Mouse (Mus musculus) megakaryocyte, embryonic 14.5 days (primary cell): ENCODE results near the gene Zfx. TPM values are rescaled to one million over a fixed set of nuclear protein-coding genes. Genes with fewer than 3 reads are reported as not detected.

Source experiments
- H3K27me3 ChIP-seq: replicated peaks from 2 replicates; pipeline ENCODE3; 2012; ENCODE audit warnings: inconsistent platforms
- H3K36me3 ChIP-seq: replicated peaks from 2 replicates; pipeline ENCODE3; 2012; ENCODE audit warnings: low read length, inconsistent platforms, mixed read lengths
- H3K4me1 ChIP-seq: 2 replicates; pipeline ENCODE4 v1.6.1; 2012; ENCODE audit warnings: inconsistent platforms
- H3K4me3 ChIP-seq: replicated peaks from 2 replicates; pipeline ENCODE3; 2012; ENCODE audit warnings: moderate library complexity, mild to moderate bottlenecking, inconsistent platforms
- H3K9me3 ChIP-seq: 2 replicates; pipeline ENCODE4 v1.6.1; 2012; ENCODE audit warnings: inconsistent platforms
- FLI1 ChIP-seq: IDR thresholded peaks from 2 replicates; pipeline ENCODE4 v1.6.1; 2012; ENCODE audit warnings: low read length, inconsistent platforms, mixed read lengths
- GATA1 ChIP-seq: IDR thresholded peaks from 3 replicates; pipeline ENCODE4 v1.6.1; 2012; ENCODE audit warnings: mixed read lengths, low read length, inconsistent platforms, borderline replicate concordance
- polyA plus RNA-seq: library from polyadenylated mRNA; stranded (reverse); fragments of >175 nt; gene quantifications from 2 replicates; pipeline ENCODE4 v1.2.3, GENCODE M21; 2012; ENCODE audit warnings: low replicate concordance; ENCODE audit not compliant: insufficient read depth

Gene Zfx
- polyA plus RNA-seq, 1 experiment: 0.36 TPM

DNA sequence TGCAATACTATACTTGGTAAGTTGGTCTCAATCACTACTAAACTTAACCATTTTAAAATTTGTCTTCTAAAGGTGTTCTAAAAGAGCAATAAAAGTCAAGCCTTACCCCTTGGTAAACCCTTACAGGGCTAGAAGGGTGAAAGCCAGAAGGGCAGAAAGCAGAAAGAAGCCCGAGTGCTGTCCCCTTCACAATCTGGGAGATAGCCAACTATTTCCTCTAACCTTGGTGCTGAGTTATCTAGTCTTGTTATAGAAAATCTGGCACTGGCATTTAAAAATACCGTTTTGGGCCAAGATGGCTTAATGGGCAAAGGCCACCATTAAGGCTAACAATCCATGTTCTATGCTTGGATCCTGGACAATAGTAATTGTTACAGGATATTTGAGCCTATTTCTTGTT lies 32.5 kb downstream of the Zfx start:
- H3K4me1 ChIP-seq: no peaks in the 10 kb centered on the region
- no peaks in the 10 kb centered on the region for H3K9me3 ChIP-seq
- H3K27me3 ChIP-seq: peaks cover 3% of the 10 kb centered on the region
- TF ChIP-seq FLI1: no peak
- TF ChIP-seq GATA1: no peak
- H3K36me3 ChIP-seq: peaks cover 25% of the 10 kb centered on the region
- no peak overlapping the region for H3K4me3 ChIP-seq

DNA sequence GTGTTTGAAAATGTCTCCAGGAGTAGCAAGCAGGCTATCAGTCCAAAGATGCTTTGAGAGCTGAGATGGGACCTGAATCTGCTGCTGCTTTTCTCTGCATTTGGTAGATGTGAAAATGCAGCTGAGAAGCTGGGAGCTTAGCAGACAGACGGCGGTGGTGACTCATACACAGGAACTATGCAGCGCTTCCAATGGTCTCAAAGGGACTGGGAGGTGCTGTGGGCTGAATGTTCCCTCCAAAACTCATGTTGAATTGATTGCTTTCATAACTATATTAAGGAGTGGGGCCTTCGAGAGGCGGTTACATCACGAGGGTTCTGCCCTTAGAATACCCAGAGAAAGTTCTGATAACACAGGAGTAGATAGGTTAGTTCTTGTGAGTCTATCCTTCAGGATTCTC lies 62.3 kb downstream of the Zfx start:
- H3K9me3 ChIP-seq: peaks cover 3% of the 10 kb centered on the region; the same call in 1 of the 2 replicates
- peaks cover 13% of the 10 kb centered on the region for H3K4me1 ChIP-seq
- H3K4me3 ChIP-seq: peak overlapping the region; percentile 70
- TF ChIP-seq GATA1 (no peak), FLI1 (no peak)
- peaks cover 21% of the 10 kb centered on the region for H3K27me3 ChIP-seq
- H3K36me3 ChIP-seq: no peaks in the 10 kb centered on the region

DNA sequence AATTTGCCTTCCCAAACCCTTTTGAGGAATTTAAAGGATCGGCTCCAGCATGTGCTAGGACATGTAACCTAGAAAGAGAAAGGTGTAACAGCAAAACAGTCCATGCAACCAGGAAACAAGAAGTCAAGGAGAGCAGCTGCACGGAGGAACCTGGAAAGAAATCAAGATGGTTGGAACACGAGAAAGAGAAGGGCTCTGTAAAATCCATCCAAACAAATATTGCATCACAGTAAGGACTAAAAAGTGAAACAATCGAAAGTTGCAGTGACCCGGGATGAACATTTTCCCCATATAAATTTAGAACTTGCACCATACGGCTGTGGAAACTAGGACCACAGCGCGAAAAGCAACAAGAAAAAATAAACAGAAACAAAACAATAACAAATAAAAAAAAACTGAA lies 62.8 kb downstream of the Zfx start:
- H3K27me3 ChIP-seq: peaks cover 24% of the 10 kb centered on the region
- no peaks in the 10 kb centered on the region for H3K36me3 ChIP-seq
- peaks cover 3% of the 10 kb centered on the region; the same call in 1 of the 2 replicates for H3K9me3 ChIP-seq
- TF ChIP-seq GATA1: no peak
- peaks cover 13% of the 10 kb centered on the region for H3K4me1 ChIP-seq
- H3K4me3 ChIP-seq: no peak overlapping the region

DNA sequence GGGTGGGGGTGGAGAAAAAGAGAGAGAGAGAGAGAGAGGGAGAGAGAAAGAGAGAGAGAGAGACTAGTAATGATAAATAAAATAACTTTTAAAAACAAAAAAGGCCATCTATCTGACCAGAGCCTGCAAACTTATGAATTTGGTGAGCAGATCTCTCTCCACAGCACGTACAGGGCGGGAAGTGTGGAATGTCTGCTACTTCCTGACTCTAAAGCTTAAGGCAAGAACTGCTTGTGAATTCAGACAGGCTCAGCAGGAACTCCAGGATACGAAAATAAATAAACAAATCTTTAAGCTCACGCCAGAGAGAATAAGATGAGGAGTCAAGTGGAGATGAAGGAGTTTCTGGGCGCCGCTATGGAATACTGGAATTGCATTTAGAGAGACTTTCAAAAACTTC lies 64.8 kb downstream of the Zfx start:
- TF ChIP-seq GATA1: no peak
- no peak for TF ChIP-seq FLI1
- peaks cover 17% of the 10 kb centered on the region for H3K4me1 ChIP-seq
- no peak overlapping the region for H3K4me3 ChIP-seq
- no peaks in the 10 kb centered on the region for H3K36me3 ChIP-seq
- H3K9me3 ChIP-seq: peaks cover 3% of the 10 kb centered on the region; the same call in 1 of the 2 replicates
- H3K27me3 ChIP-seq: peaks cover 22% of the 10 kb centered on the region

DNA sequence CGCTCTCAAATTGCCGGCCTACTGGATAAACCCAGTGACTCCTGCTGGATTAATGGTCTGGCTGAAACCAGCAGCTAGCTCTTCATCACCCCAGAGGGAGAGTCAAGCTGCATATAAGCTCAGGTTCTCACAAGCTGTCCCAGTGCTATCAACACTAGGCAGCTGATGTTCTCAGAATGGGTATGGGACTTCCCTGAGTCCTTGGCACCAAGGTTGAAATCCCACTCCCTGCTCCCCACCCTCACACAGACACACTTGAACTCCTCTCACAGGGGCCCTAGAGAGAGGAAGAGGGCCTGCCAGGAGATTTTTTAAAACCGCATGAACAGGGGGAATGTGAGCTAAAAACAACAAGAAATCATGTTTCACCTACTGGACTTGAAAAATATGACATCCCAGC lies 74.5 kb downstream of the Zfx start:
- no peak overlapping the region for H3K4me3 ChIP-seq
- H3K36me3 ChIP-seq: no peaks in the 10 kb centered on the region
- H3K4me1 ChIP-seq: no peaks in the 10 kb centered on the region
- TF ChIP-seq GATA1 (no peak), FLI1 (no peak)
- peaks cover 13% of the 10 kb centered on the region for H3K27me3 ChIP-seq
- H3K9me3 ChIP-seq: no peaks in the 10 kb centered on the region

DNA sequence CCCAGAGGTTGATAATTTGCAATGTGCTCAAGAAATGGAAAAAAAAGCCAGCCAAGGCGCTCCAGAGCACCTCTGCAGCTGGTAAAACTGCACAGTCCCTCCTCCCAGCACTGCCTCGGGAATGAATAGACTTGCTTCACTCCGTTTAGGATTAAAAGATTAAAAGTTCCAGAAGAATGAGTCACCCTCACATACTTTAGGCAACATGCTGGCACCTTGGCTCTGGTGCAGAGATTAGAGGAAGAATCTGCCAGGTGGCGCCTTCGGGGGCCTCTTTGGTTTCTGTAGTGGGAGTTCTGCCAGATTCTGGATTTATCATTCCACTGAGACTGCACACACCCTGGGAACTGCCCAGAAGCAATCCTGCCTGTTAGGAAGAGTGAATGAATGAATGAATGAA lies 75.5 kb downstream of the Zfx start:
- Histone ChIP-seq H3K4me3 (no peak overlapping the region), H3K36me3 (no peaks in the 10 kb centered on the region), H3K4me1 (no peaks in the 10 kb centered on the region), H3K9me3 (no peaks in the 10 kb centered on the region), H3K27me3 (peaks cover 13% of the 10 kb centered on the region)
- TF ChIP-seq FLI1 (no peak), GATA1 (no peak)

DNA sequence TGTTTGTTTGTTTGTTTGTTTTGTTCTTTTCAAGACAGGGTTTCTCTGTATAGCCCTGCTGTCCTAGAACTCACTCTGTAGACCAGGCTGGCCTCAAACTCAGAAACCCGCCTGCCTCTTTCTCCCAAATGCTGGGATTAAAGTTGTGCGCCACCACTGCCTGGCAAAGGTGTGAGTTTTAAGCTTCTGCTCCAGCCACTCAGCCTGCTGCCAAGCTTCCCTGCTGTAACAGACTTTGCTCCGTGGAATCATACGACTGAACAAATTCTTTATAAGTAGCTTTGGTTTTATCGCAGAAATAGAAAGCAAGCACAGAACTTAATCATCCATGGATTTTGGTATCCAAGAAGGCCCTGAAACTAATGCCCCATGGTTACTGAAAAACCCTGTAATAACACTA lies 76.1 kb downstream of the Zfx start:
- no peaks in the 10 kb centered on the region for H3K4me1 ChIP-seq
- no peak for TF ChIP-seq GATA1
- no peak for TF ChIP-seq FLI1
- H3K27me3 ChIP-seq: peaks cover 13% of the 10 kb centered on the region
- H3K36me3 ChIP-seq: no peaks in the 10 kb centered on the region
- H3K4me3 ChIP-seq: no peak overlapping the region
- no peaks in the 10 kb centered on the region for H3K9me3 ChIP-seq

DNA sequence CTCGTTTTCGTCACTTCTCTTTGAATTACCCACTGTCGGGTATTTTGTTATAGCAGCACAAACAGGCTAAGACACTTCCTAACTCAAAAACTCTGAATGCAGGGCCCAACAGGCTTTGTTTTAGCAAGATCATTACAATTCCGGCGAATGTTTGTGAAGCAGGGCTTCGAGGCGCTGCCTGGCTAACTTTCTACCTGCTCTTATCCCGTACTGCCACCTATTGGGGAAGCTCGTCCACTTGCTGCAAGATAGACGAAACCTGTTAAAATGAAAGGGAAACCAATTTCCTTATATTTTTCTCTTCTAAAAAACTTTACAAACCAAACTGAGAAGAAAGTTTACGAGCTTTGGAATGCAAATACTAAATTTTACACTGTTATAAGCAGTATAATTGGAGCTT lies 90.6 kb downstream of the Zfx start:
- TF ChIP-seq FLI1: no peak
- no peak for TF ChIP-seq GATA1
- Histone ChIP-seq H3K9me3 (peaks cover 8% of the 10 kb centered on the region; the same call in 1 of the 2 replicates), H3K36me3 (no peaks in the 10 kb centered on the region), H3K27me3 (peaks cover 18% of the 10 kb centered on the region), H3K4me3 (no peak overlapping the region), H3K4me1 (no peaks in the 10 kb centered on the region; the same call in 1 of the 2 replicates)

DNA sequence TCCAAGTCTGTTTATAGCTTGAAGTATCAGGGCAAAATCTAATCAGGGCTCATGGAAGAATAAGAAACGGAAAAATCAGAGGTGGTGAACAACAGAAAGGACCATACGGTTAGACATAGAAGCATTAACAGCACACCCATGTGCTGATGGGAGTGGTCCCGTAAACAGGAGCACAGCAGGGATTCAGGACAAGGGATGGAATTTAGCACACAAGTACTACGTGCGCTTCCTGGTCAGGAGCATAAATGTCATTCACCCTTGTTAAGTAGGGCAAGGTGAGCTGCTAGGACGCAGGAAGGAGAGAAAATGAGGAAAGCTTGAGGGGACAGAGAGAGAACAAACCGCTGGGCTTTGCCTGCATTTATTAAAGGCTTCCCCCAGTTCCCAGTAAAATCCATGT lies 93.4 kb downstream of the Zfx start:
- Histone ChIP-seq H3K27me3 (peaks cover 24% of the 10 kb centered on the region), H3K4me3 (no peak overlapping the region), H3K4me1 (no peaks in the 10 kb centered on the region; the same call in 1 of the 2 replicates), H3K9me3 (peaks cover 8% of the 10 kb centered on the region; the same call in 1 of the 2 replicates), H3K36me3 (no peaks in the 10 kb centered on the region)
- TF ChIP-seq FLI1: no peak
- no peak for TF ChIP-seq GATA1

Other genes starting within 250 kb of the Zfx start
- gene AU015836, start 155.0 kb downstream of the Zfx start, polyA plus RNA-seq: not detected in 2 replicates
- gene Eif2s3x, start 89.2 kb upstream of the Zfx start, polyA plus RNA-seq: 6.4 and 12.6 TPM in 2 replicates
- 19.9 and 25.7 TPM in 2 replicates for gene Klhl15, start 110.9 kb upstream of the Zfx start, polyA plus RNA-seq
- gene Fam90a1b, start 243.1 kb upstream of the Zfx start, polyA plus RNA-seq: not detected in 2 replicates
- 1.0 TPM in 1 of 2 replicates, not detected in the other for gene Apoo, start 243.4 kb upstream of the Zfx start, polyA plus RNA-seq